Mouse (Mus musculus): ENCODE data around the gene Bach1. TPM values are rescaled to one million over a fixed set of nuclear protein-coding genes. Genes with fewer than 3 reads are reported as not detected.

Gene Bach1
- polyA plus RNA-seq, 1 experiment = 0.85 TPM

DNA sequence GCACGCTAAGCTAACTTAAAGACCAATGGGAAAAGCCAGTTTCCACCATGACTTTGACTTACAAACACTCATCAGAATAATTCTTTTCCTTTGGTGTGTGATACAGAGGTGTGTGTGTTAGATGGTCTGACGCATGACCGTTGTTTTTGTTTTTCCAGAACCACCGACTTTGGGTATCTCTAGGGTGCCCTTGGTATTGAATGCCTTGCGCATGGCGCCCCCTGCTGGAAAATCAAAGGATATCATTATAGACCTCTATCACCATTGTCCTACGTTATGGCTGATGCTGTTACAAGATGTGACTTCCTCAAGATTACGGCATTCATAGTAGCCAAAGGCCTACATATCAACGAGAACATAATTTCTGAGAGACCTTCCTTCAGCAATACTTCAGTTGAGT, 56.1 kb downstream of the Bach1 start:
- TF ChIP-seq TAL1 (IDR thresholded peaks at IDR 0.05; ENCODE audit: low read length) (no peak), GATA1 (IDR thresholded peaks at IDR 0.05; ENCODE audit: low read length) (no peak)

DNA sequence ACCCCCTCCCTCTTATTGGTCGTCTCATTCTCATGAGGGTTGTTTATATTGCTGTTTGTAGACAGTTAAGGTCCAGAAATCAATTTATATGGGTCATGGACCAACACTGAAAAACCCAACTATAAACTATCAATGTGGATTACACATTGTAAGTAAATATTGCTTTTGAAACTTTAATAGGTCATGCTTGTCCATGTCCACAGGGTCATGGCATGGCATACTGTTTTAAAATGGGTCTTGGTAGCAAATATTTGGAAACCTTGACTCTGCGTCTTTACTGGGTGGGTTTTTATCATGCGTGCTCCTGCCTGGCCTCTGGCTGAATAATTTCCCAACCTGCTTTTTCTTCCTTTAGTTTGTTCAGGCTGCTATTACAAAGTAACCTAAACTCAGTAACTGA, 57.2 kb downstream of the Bach1 start:
- no peaks in the 10 kb centered on the region for H3K27me3 ChIP-seq (ENCODE audit: control insufficient read depth)
- H3K9me3 ChIP-seq (ENCODE audit: control insufficient read depth, low read length) = no peaks in the 10 kb centered on the region
- no peak overlapping the region for H3K4me3 ChIP-seq (replicated peaks)
- no peaks in the 10 kb centered on the region for H3K4me1 ChIP-seq (ENCODE audit: control insufficient read depth)
- no peaks in the 10 kb centered on the region for H3K36me3 ChIP-seq (ENCODE audit: control insufficient read depth)
- TF ChIP-seq GATA1 (IDR thresholded peaks at IDR 0.05; ENCODE audit: low read length) (no peak), TAL1 (IDR thresholded peaks at IDR 0.05; ENCODE audit: low read length) (no peak)

More for the DNA sequence above, 56.1 kb downstream of the Bach1 start:
- H3K4me1 ChIP-seq (ENCODE audit: control insufficient read depth) = no peaks in the 10 kb centered on the region
- H3K36me3 ChIP-seq (ENCODE audit: control insufficient read depth) = no peaks in the 10 kb centered on the region
- no peaks in the 10 kb centered on the region for H3K27me3 ChIP-seq (ENCODE audit: control insufficient read depth)
- no peak overlapping the region for H3K4me3 ChIP-seq (replicated peaks)
- no peaks in the 10 kb centered on the region for H3K9me3 ChIP-seq (ENCODE audit: control insufficient read depth, low read length)

DNA sequence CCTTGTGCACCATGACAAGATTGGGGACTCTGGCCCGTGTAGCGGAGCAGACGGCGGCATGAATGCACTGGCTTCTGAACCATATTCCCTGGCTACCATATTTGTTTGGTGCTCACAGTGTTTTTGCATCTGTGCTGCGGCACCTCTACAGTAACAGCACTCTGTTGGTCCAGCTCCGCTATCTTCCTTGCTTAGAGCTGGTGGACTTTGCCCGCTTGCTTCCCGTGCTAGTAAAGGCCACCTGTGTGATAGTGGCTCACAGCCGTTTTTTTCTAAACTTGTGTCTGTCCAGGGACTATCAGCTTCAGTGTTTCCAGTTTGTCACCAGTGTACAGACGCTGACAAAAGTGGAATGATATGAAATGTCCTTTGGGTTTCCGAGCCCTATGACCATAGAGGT, 59.3 kb downstream of the Bach1 start:
- TF ChIP-seq TAL1 (IDR thresholded peaks at IDR 0.05; ENCODE audit: low read length) (no peak), GATA1 (IDR thresholded peaks at IDR 0.05; ENCODE audit: low read length) (no peak)
- no peak overlapping the region for H3K4me3 ChIP-seq (replicated peaks)
- no peaks in the 10 kb centered on the region for H3K9me3 ChIP-seq (ENCODE audit: control insufficient read depth, low read length)
- no peaks in the 10 kb centered on the region for H3K27me3 ChIP-seq (ENCODE audit: control insufficient read depth)
- no peaks in the 10 kb centered on the region for H3K4me1 ChIP-seq (ENCODE audit: control insufficient read depth)
- H3K36me3 ChIP-seq (ENCODE audit: control insufficient read depth) = no peaks in the 10 kb centered on the region

DNA sequence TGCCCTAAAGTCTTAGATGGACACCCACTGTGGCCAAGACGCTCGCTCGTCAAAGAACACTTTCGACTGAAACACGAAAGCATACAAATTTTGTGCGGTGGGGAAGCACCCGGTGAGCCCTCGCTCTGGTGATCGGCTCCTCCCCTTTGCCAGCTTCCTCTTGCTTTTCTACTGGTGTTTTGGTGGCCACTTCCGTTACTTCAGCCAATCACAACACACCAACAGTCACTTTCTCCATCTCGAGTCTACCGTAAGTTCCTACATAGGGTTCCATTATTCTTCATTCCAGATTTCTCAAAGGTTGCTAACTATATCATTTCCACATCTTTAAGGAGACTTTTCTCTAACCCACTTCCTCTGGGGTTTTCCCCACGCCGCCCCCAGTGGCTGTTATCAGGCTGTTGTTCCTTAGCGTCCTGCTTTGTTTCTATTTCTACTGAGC, 65.9 kb downstream of the Bach1 start:
- Histone ChIP-seq H3K4me1 (ENCODE audit: control insufficient read depth) (peaks cover 4% of the 10 kb centered on the region; the same call in 1 of the 2 replicates), H3K9me3 (ENCODE audit: control insufficient read depth, low read length) (no peaks in the 10 kb centered on the region), H3K27me3 (ENCODE audit: control insufficient read depth) (no peaks in the 10 kb centered on the region), H3K4me3 (replicated peaks) (no peak overlapping the region), H3K36me3 (ENCODE audit: control insufficient read depth) (no peaks in the 10 kb centered on the region)
- no peak for TF ChIP-seq TAL1 (IDR thresholded peaks at IDR 0.05; ENCODE audit: low read length)
- no peak for TF ChIP-seq GATA1 (IDR thresholded peaks at IDR 0.05; ENCODE audit: low read length)

DNA sequence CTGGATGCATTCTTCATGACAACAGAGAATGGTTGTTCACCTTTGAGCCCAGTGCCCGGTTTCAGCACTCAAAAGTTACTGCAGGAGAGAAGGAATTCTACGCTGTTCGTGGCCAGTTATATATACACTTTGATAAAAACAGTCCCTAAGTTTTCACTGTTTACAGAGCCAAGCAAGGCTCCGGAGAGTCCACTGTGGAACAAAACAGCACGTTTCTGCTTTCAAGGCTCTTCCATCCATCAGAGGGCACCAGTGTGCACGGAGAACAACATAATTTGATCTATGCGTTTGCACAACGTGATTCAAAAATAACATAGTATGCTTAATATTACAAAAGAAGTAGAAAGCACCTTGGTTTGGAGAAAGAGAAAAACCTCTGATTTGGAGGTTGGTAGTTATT, 67.2 kb downstream of the Bach1 start:
- no peaks in the 10 kb centered on the region for H3K9me3 ChIP-seq (ENCODE audit: control insufficient read depth, low read length)
- TF ChIP-seq GATA1 (IDR thresholded peaks at IDR 0.05; ENCODE audit: low read length) (no peak), TAL1 (IDR thresholded peaks at IDR 0.05; ENCODE audit: low read length) (no peak)
- no peaks in the 10 kb centered on the region for H3K27me3 ChIP-seq (ENCODE audit: control insufficient read depth)
- no peaks in the 10 kb centered on the region for H3K36me3 ChIP-seq (ENCODE audit: control insufficient read depth)
- H3K4me1 ChIP-seq (ENCODE audit: control insufficient read depth) = peaks cover 4% of the 10 kb centered on the region; the same call in 1 of the 2 replicates
- no peak overlapping the region for H3K4me3 ChIP-seq (replicated peaks)

DNA sequence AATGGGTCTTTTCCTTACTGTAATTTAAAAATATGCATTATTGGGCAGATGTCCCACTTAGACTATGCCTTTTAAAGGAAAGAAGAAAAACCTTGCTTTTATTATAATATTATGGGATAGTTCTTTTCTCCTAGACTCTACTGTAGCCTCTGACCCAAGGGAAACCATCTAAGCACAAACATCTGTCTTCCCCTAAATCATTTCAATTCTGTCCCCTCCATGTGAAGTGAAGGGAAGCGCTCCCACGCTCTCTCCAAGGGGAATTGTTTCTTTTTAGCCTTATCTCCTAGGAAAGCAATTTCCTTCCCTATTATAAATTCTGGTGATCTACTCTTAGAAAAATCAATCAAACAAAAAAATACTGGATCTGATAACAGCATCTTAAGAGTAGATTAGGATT, 71.8 kb downstream of the Bach1 start:
- TF ChIP-seq TAL1 (IDR thresholded peaks at IDR 0.05; ENCODE audit: low read length) (no peak), GATA1 (IDR thresholded peaks at IDR 0.05; ENCODE audit: low read length) (no peak)
- H3K4me1 ChIP-seq (ENCODE audit: control insufficient read depth) = peaks cover 4% of the 10 kb centered on the region; the same call in 1 of the 2 replicates
- H3K4me3 ChIP-seq (replicated peaks) = no peak overlapping the region
- no peaks in the 10 kb centered on the region for H3K9me3 ChIP-seq (ENCODE audit: control insufficient read depth, low read length)
- H3K27me3 ChIP-seq (ENCODE audit: control insufficient read depth) = no peaks in the 10 kb centered on the region
- no peaks in the 10 kb centered on the region for H3K36me3 ChIP-seq (ENCODE audit: control insufficient read depth)

DNA sequence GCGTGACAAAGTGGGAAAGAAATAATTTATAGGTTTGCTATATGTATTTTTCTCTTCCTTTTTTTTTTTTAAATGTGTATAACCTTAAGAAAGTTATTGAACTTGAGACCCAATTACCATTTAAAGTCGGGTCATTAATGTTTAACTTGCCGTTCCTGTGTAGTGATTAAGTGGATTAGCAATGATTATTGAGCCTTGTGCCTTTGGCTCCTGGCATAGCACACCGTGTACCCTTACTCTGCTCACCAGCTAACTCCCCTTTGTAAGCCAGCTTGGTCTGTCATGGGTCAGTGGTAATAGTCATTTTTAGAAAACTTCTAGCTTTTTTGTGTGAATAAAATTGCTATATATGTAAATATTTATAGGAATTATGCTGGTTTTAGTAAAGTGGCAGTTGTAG, 73.2 kb downstream of the Bach1 start:
- TF ChIP-seq GATA1 (IDR thresholded peaks at IDR 0.05; ENCODE audit: low read length) (no peak), TAL1 (IDR thresholded peaks at IDR 0.05; ENCODE audit: low read length) (no peak)
- no peaks in the 10 kb centered on the region for H3K36me3 ChIP-seq (ENCODE audit: control insufficient read depth)
- no peaks in the 10 kb centered on the region for H3K27me3 ChIP-seq (ENCODE audit: control insufficient read depth)
- H3K4me1 ChIP-seq (ENCODE audit: control insufficient read depth) = peaks cover 4% of the 10 kb centered on the region; the same call in 1 of the 2 replicates
- no peaks in the 10 kb centered on the region for H3K9me3 ChIP-seq (ENCODE audit: control insufficient read depth, low read length)
- no peak overlapping the region for H3K4me3 ChIP-seq (replicated peaks)

DNA sequence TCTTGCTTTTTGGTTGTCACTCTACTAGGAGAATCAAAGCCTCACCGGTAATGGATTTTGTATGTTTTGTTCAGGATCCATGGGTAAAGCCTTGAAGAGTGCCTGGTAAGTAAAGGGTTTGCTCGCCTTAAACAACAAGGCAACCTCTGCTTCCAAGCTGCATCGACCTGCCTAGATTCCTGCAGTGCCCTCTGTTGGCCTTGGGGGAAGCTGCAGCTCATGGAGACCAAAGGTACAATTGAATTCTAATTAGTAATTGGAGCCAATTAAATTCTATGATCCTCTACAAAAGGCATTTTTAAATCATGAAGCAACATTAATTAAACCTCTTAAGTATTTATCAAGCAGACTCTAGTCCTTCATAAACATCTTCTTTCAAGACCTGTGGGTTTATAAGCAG, 75.7 kb downstream of the Bach1 start:
- H3K9me3 ChIP-seq (ENCODE audit: control insufficient read depth, low read length) = no peaks in the 10 kb centered on the region
- H3K27me3 ChIP-seq (ENCODE audit: control insufficient read depth) = no peaks in the 10 kb centered on the region
- H3K4me3 ChIP-seq (replicated peaks) = no peak overlapping the region
- no peaks in the 10 kb centered on the region for H3K36me3 ChIP-seq (ENCODE audit: control insufficient read depth)
- no peak for TF ChIP-seq GATA1 (IDR thresholded peaks at IDR 0.05; ENCODE audit: low read length)
- TF ChIP-seq TAL1 (IDR thresholded peaks at IDR 0.05; ENCODE audit: low read length) = no peak
- H3K4me1 ChIP-seq (ENCODE audit: control insufficient read depth) = no peaks in the 10 kb centered on the region

DNA sequence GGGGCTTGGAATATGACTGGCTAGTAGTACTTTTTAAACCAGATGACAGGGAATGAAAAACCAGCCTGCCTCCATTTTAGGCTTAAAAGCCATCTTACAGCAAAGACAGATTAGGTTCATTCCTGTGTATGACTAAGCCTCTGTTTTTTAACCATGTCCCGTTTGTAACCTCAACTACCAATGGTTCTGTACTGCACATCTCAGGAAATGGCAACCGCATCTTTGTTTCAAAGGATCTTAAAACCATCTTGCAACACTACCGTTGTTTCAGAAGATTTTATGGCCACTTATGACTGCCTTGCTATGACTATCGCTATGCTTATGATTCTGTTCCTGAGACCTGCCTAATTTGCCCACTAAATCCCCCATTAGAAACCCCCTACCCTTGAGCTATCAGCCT, 78.6 kb downstream of the Bach1 start:
- no peaks in the 10 kb centered on the region for H3K9me3 ChIP-seq (ENCODE audit: control insufficient read depth, low read length)
- H3K27me3 ChIP-seq (ENCODE audit: control insufficient read depth) = no peaks in the 10 kb centered on the region
- H3K4me1 ChIP-seq (ENCODE audit: control insufficient read depth) = no peaks in the 10 kb centered on the region
- no peak for TF ChIP-seq GATA1 (IDR thresholded peaks at IDR 0.05; ENCODE audit: low read length)
- TF ChIP-seq TAL1 (IDR thresholded peaks at IDR 0.05; ENCODE audit: low read length) = no peak
- H3K4me3 ChIP-seq (replicated peaks) = no peak overlapping the region
- H3K36me3 ChIP-seq (ENCODE audit: control insufficient read depth) = no peaks in the 10 kb centered on the region

DNA sequence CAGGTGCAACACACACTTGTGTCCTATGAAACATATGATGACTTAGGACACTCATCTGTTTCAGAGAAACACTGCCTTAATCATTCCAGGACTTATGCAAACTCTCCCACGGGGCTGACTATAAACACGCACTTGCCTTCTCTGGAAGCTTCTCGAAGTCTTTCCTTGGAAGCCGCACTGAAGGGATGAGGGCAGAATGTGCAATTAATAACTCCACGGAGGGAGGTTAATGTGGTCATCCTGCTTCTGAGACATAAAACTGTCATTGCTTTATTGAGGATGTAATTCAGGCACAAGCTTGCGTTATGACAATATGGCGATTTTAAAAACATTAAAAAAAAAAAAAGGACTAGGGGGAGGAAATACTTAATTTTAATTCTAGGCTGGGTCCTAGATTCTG, 82.9 kb downstream of the Bach1 start:
- TF ChIP-seq TAL1 (IDR thresholded peaks at IDR 0.05; ENCODE audit: low read length) = no peak
- no peak for TF ChIP-seq GATA1 (IDR thresholded peaks at IDR 0.05; ENCODE audit: low read length)
- no peaks in the 10 kb centered on the region for H3K9me3 ChIP-seq (ENCODE audit: control insufficient read depth, low read length)
- no peaks in the 10 kb centered on the region for H3K4me1 ChIP-seq (ENCODE audit: control insufficient read depth)
- H3K36me3 ChIP-seq (ENCODE audit: control insufficient read depth) = no peaks in the 10 kb centered on the region
- no peaks in the 10 kb centered on the region for H3K27me3 ChIP-seq (ENCODE audit: control insufficient read depth)
- H3K4me3 ChIP-seq (replicated peaks) = no peak overlapping the region

Other genes starting within 250 kb of the Bach1 start
- 0.49 and 1.1 TPM in 2 replicates for gene Usp16, start 244.2 kb upstream of the Bach1 start, polyA plus RNA-seq (2012)
- gene Cct8, start 203.1 kb upstream of the Bach1 start, polyA plus RNA-seq (2012) = 3.5 and 5.3 TPM in 2 replicates
- not detected in 2 replicates for gene Map3k7cl, start 145.6 kb upstream of the Bach1 start, polyA plus RNA-seq (2012)